Mouse (Mus musculus): ENCODE data around the gene Tmem217.

DNA sequence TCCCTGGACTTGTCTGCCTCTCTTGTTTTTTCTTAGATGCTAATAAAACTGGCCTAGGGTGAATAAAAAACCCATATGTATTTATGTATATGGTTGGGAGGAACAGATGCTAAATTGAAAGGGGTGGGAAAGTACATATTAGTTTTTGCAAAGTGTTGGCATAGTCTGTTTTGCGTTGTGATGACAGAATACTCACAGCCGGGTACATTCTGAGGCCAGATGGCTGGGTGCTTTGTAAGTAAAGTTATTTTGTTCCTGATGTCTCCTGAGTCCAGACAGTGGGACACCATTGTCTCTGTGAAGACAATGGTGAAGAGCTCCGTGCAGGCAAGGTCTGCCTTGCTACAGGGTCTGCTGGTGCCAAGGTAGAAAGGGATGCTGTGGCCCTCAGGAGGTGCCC is 32.6 kb upstream of the Tmem217 start:
- TF ChIP-seq CTCF (IDR thresholded peaks at IDR 0.05; ENCODE audit: borderline replicate concordance, insufficient read depth, low read length), result no peak
- no peak for TF ChIP-seq POLR2A (IDR thresholded peaks at IDR 0.05; ENCODE audit: low read depth, low read length)
